Mouse (Mus musculus): ENCODE results near the gene Osbpl10.

Osbpl10 gene

DNA sequence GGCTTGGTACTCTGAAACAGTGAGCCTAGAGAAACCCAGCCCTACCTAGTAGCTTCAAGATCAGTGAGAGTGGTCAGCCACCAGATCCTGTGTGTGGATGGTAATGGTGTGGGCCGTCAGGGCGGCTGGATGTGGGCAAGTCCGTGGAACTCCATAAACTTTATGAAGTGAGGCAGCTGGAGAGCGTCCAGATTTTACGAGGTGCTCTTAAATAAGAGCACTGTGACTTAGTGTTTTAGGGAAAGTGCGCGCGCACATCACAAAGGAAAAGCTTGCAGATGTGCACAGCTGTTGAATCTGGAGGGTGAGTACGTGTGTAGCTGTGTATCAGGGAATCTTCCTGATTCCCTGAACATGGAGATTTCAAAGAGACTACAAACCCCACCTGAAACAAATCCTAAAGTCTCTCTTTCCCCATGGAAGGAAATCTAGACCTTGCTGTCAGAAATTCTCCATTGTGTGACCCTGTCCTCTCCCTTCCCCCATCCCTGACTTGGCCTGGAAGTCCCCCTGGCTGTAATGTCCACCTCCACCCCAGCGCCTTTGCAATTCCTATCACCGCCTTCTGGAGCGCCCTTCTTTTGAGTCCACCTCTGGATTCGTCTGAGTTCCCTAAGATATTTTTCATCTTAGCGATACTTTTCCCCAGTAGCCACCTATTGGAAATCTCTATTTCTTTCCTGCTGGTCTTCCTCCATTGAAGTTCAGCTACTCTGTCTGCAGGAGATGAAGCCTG is 161.4 kb downstream of the Osbpl10 start:
- TF ChIP-seq GATA4 (IDR thresholded peaks at IDR 0.05; ENCODE audit: insufficient replicate concordance, low read length) = no peak

DNA sequence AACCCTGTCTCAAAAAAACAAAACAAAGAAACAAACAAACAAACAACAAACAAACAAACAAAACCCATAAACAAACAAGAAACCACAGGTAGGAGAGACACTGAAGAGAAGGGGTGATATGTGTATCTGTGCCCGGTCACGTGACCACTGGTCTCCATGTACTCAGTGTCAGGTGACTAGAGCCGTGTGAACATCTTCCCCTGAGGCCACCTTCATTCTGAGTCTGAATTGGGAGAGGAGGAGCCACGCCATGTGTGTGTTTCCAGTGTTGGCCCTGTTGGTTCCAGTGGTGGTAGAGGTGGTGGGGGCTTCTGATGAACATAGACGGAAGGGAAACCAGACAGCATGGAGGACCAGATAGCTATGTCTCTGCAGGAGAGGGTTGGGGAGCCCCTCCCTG is 168.8 kb downstream of the Osbpl10 start:
- TF ChIP-seq GATA4 (IDR thresholded peaks at IDR 0.05; ENCODE audit: insufficient replicate concordance, low read length) = no peak

DNA sequence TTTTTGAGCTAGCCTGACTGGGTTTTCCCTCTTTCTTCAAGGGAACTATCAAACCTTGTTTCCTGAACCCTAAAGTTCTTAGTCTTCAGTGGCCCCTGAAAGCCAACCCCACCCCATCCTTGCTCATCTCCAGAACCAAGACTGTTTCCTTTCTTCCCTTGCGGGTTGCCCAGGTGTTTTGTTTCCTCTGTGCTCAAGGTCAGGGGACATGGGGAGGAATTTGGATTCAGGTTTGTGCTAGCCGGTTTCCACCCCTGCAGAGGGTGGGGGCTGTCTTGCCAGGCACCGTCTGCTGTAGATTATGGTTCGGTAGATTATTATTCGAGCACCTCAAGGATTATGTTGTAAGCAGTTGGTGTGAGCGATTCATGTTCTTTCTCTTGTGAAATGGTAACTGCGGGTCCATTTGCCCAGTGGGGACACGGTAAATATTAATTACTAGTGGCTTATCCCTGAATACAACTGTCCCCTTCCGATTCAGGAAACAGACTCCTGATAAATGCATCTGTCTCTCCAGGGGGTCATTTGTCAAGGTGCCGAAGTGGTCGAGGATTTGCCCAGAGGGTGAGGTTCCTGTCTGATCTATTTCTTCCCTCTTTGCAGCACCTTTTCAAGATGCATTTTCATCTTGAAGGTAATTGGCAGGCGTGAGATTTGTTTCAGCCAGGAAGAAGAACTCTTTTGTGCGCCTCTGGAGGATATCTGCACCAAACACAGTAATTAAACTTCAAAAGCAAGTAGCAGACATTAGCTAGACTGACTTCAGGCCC is 169.4 kb downstream of the Osbpl10 start:
- TF ChIP-seq GATA4 (IDR thresholded peaks at IDR 0.05; ENCODE audit: insufficient replicate concordance, low read length) = no peak

DNA sequence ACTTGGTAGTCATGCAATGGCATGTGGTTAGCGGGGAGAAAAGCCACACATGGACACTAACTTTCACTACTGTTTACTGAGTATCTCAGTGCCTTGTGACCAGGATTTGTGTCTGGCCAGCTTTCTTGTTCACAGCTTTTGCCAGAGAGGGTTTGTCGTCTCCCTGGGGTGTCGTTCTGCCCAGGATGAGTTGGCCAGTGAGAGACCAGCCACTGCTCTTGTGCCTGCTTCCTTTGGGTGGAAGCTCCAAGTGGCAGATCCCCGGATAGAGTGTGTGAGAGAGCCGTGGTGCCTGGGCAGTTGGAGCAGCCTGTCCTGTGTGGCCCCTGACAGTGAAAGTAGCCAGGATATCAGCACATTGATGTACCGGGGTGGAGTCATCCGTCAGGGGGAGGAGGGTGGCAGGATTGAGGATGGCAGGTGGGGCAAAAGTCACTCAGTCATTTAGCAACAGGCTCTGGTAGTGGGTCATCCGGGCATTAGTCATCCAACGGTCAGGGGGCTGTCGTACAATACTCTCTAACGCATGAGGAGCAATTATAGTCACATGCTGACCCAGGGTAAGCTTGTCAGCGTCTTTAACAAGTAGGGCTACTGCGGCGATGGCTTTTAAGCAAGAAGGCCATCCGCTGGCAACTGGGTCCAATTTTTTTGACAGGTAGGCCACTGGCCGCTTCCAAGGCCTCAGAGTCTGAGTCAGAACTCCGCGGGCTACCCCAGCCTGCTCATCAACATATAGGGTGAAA is 170.8 kb downstream of the Osbpl10 start:
- no peak for TF ChIP-seq GATA4 (IDR thresholded peaks at IDR 0.05; ENCODE audit: insufficient replicate concordance, low read length)

DNA sequence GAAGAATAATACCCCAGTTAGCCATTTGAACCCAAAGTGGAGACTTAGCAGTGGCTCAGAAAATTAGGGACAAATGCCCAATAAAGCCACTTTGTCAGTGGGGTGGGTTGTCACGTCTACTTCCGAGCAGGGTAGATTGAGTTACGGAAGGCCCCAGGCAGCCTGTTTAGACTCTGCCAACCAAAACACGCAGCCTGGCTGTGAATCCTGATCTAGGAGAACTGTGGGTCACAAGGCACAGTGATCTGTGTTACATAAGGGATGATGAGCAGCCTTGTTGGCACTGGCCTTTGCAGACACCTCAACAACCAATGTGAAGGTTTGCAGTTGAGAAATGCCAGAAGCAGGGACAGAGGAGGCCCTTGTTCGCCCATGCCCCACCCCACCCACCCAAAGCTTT is 183.2 kb downstream of the Osbpl10 start:
- no peak for TF ChIP-seq GATA4 (IDR thresholded peaks at IDR 0.05; ENCODE audit: insufficient replicate concordance, low read length)

DNA sequence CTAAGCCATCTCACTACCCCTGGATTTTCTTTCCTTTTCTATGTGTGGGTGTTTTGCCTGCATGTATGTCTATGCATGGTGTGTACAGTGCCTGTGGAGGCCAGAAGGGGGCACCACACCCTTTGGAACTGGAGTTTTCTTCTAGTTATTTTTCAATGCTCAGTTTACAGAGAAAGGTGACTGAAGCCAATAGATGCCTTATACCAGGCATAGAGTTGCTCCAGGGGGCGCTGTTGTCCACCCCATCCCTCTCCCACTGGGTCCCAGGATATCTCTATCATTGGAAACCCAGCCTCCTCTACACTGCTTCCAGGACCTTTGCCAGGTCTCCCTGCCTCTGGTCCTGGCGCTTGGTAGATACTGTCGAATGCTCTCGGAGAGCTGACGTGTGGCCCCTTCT is 184.7 kb downstream of the Osbpl10 start:
- no peak for TF ChIP-seq GATA4 (IDR thresholded peaks at IDR 0.05; ENCODE audit: insufficient replicate concordance, low read length)

DNA sequence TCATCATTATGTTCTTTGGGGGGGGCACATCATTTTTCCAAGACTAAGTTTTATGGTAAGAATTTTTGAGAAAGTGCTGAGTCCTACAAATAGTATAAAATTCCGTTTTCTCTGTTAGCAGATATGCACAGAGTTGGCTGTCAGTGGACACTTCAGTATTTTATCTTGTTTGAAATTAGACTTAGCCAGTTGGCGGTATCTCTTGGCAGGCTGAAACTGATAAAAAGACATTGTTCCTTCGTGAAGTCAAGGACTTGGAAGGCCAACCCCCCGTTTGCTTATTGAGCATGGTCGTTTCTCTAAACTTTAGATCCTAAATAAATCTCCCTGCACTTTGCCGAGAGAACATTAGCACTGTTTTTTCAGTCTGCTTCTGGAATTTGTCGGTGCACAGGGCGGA is 185.3 kb downstream of the Osbpl10 start:
- peak; percentile 33; the same call in 1 of the 2 replicates for TF ChIP-seq GATA4 (IDR thresholded peaks at IDR 0.05; ENCODE audit: insufficient replicate concordance, low read length)

DNA sequence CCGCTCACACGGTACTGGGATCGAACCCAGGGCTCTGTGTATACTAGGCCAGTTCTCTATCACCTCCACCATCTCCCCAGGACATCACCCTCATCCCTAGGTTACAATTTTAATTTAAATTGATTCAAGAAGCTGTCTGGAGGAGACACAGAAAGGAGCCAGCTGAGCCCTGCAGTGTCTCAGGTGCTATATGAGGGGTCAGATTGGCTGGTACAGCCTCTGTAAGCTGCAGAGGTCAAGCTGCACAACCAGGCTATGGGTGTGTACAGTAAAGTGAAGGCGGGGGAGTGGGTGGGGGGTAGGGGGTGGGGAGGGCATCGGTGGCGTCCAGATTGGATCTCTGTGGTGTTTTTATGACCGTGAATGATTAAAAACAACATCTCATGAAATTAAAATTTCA is 186.0 kb downstream of the Osbpl10 start:
- no peak for TF ChIP-seq GATA4 (IDR thresholded peaks at IDR 0.05; ENCODE audit: insufficient replicate concordance, low read length)

DNA sequence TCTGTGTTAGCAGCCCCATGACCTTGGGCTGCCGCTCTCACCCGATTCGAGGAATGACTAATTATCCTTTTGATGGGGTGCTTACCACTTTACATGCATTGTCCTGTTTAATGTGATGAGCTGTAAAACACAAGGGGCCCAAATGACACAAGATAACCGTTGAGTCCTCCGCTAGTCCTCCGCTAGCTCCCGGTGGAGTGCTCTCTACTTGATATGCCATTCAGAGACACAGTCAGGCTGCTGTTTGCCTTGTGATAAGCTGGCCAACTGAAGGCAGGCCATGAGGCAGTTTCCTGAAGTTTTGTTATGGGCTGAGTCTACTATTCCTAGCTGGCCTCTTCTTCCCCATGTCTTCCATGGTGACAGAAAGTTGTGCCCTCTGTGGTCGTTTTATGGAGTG is 187.6 kb downstream of the Osbpl10 start:
- TF ChIP-seq GATA4 (IDR thresholded peaks at IDR 0.05; ENCODE audit: insufficient replicate concordance, low read length) = no peak

DNA sequence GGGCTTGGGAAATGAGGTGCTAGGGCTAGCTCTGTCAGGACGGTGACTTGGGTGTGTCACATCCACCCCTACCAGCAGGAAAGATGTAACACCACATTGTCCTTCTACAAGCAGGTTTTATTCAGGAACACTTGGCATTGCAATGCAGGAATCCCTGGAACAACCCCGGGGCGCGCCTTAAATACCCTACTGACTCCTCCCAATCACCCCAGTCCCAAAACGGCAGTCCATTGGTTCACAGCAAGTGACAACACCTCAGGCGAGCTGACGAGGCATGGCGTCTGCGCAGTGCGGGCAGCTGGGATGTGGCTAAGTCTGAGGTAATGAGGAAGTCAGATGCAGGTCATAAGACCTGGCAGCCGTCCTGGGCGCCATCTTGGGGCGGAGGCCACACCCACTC is 191.2 kb downstream of the Osbpl10 start:
- TF ChIP-seq GATA4 (IDR thresholded peaks at IDR 0.05; ENCODE audit: insufficient replicate concordance, low read length) = no peak

DNA sequence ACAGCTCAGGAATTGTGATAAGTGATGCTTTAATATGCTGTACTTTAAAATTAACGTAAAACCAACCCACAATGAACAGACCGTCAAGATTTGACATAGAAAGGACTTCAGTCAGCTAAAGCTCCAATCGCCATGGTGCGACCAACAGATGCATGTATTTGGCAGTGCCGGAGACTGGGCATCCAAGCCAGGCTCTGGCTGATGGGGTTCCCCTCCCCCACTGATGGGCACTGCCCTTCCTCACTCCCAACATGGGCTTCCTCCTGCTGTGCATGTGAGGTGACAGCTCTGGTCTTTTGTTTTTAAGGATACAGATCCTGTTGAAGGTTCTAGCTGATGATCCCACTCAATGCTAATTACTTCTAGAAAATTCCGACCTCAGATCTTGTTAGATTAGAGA is 193.7 kb downstream of the Osbpl10 start:
- TF ChIP-seq GATA4 (IDR thresholded peaks at IDR 0.05; ENCODE audit: insufficient replicate concordance, low read length) = no peak

DNA sequence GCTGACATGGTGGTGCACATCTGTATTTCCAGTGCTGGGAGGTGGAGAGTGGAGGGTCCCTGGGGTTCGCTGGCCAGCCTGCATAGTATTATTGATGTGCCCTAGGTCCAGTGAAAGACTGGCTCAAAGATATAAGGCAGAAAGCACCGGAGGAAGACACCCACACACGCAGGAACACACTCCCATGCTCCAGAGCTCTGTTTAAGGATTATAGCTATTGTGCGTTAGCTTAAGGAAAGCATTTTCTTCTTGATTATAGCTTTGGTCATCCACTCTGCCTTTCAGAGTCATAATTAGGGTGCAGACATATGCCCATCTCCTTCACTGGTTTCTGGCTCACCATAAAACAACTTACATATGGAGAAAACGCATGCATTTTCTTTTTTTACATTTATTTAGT is 200.8 kb downstream of the Osbpl10 start:
- TF ChIP-seq GATA4 (IDR thresholded peaks at IDR 0.05; ENCODE audit: insufficient replicate concordance, low read length) = no peak

DNA sequence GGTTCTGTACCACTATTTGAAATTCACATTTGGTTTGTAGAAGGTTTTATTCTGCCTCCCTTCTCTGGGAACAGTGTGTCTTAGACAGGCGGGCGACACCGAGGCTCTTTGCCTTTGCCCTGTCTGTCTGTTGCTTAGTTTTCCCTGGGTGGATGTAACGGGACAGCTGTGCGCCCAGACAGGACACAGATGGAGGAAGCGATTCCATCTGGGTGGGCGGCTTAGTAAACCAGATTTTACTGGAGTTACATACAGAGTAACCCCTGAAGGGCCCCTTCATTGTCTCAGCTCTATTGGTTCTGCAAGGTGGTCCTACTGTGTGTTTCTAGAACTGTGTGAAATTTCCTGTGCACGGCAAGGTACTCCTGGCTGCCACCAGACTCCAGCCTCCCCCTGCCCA is 201.6 kb downstream of the Osbpl10 start:
- no peak for TF ChIP-seq GATA4 (IDR thresholded peaks at IDR 0.05; ENCODE audit: insufficient replicate concordance, low read length)

DNA sequence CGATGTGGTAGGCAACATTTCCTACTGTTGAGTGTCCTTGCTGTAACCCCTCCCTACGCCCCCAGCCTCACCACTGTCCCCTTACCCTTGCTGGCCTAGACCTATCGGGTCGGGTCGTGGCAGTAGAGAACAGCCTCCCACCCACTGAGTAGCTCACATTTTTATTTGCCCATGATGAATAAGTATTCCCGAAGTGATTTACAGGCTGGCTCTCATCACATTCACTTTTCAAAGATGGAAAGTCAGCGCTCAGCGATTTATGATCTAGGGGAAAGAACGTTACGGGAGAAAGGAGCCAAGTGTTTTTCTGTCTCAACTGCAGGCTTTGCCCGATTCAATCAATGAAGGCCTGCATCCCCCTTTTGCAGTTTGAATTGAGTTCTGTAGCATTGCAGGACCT is 208.0 kb downstream of the Osbpl10 start:
- no peak for TF ChIP-seq GATA4 (IDR thresholded peaks at IDR 0.05; ENCODE audit: insufficient replicate concordance, low read length)

DNA sequence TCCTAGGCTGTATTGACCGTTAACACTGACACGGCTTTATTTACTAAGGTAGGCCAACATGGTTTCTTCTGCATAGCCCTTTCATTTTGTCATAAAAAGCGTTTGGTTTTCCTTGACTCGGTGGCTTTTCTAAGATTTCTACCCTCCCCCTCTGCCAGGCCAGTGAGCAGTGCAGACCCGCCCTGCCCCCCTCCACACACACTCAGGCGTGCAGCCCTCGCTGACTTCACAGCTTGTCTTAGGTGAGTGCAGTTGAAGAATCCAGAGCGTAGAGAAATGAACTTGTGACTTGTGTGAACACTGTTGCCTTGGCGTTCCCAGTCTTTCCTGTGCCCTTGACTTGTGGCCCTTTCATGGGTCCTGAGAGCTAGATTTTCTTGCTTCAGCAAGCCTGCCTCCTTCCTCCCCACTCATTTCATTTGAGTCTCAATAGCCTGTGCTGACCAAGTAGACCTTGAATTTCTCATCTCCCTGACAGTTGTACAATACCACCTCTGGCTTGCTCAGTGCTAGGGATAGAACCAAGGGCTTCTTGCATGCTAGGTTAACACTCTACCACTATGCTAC is 212.1 kb downstream of the Osbpl10 start:
- TF ChIP-seq GATA4 (IDR thresholded peaks at IDR 0.05; ENCODE audit: insufficient replicate concordance, low read length) = no peak

DNA sequence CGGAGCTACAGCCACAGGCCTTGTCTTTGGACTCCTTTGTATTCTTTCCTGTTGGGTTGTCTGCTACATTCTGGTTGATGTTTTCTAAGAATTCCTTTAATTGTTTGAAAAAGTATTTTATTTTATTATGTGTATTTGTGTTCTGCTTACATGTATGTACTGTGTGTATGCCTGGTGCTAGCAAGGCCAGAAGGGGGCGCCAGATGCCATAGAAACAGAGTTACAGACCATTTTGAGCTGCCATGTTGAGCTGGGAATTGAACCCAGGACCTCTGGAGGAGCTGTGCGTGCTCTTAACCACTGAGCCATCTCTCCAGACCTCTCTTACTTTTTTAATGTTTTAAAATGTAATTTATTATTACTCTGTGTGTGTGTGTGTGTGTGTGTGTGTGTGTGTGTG is 214.5 kb downstream of the Osbpl10 start:
- no peak for TF ChIP-seq GATA4 (IDR thresholded peaks at IDR 0.05; ENCODE audit: insufficient replicate concordance, low read length)

Data from liver, adult (tissue).